Mouse (Mus musculus): Measurements from ENCODE around the gene Itga9. TPM values are rescaled to one million over a fixed set of nuclear protein-coding genes. Genes with fewer than 3 reads are reported as not detected.

Itga9 gene
- polyA plus RNA-seq, 1 experiment from 2014 or later, result 1.6 TPM

DNA sequence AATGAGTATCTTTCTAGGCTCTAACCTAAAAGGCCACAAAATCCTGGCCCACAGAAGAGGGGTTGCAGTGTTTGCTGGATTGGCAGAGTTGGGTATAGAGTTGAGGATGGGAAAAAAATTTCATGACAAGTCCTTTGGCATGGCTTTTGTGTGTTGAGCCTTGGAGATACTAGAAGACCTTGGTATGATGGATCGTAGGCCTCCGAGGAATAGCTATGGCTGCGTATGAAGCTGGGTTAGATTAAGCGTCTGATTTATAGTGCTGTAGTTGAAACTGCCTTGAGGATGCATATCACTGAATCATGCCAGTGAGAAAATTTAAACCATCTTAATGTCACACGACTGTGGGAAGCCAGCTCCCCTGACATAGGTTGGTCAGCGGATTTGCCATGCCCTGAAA lies 114.6 kb downstream of the Itga9 start:
- H3K4me2 ChIP-seq (replicated peaks), result no peak overlapping the region
- H3K36me3 ChIP-seq, result no peaks in the 10 kb centered on the region
- H3K27me3 ChIP-seq, result no peaks in the 10 kb centered on the region
- no peaks in the 10 kb centered on the region for H3K9me3 ChIP-seq
- no peak overlapping the region for H3K9ac ChIP-seq (replicated peaks)
- H3K27ac ChIP-seq (replicated peaks), result no peak overlapping the region
- 98% methylated on average over 6 of the region's 6 CpGs for WGBS
- no peak overlapping the region for H3K4me3 ChIP-seq
- no peaks in the 10 kb centered on the region for H3K4me1 ChIP-seq
- ATAC-seq (replicated peaks), result no peak

DNA sequence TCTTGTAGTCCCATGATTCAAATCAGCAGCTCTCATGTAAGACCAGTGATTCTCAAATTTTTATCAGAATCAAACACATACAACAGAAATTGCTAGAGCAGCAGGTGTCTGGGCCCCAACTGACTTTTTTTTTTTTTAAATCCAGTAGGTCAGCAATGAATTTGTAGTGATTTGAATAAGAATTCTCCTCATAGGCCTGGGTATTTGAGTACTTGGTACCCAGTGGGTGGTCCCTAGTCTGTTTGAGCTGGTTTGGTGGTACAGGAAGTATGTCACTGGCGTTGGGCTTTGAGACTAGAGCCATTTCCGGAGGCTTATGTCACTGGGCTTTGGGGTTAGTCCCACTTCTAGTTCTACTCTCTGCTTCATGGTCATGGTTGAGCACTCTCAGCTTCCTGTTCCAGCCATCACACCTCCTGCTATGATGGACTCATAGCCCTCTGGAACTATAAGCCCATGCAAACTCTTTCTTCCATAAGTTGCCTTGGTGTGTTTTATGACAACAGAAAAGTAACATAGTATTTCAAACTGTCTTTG lies 116.4 kb downstream of the Itga9 start:
- Histone ChIP-seq H3K9me3 (no peaks in the 10 kb centered on the region), H3K27ac (replicated peaks) (no peak overlapping the region), H3K27me3 (no peaks in the 10 kb centered on the region), H3K4me1 (no peaks in the 10 kb centered on the region), H3K4me2 (replicated peaks) (no peak overlapping the region), H3K36me3 (no peaks in the 10 kb centered on the region), H3K9ac (replicated peaks) (no peak overlapping the region), H3K4me3 (no peak overlapping the region)
- WGBS, result 88% methylated on average over 2 of the region's 2 CpGs
- ATAC-seq (replicated peaks), result no peak

GRCm38 (mm10) chr9:118725128-118725527 lies 118.6 kb downstream of the Itga9 start:
- H3K27me3 ChIP-seq, result no peaks in the 10 kb centered on the region
- WGBS, result 88% methylated on average over 9 of the region's 9 CpGs
- no peak overlapping the region for H3K9ac ChIP-seq (replicated peaks)
- no peak overlapping the region for H3K4me2 ChIP-seq (replicated peaks)
- H3K27ac ChIP-seq (replicated peaks), result no peak overlapping the region
- H3K36me3 ChIP-seq, result no peaks in the 10 kb centered on the region
- no peaks in the 10 kb centered on the region for H3K4me1 ChIP-seq
- H3K9me3 ChIP-seq, result no peaks in the 10 kb centered on the region
- no peak overlapping the region for H3K4me3 ChIP-seq
- ATAC-seq (replicated peaks), result no peak

DNA sequence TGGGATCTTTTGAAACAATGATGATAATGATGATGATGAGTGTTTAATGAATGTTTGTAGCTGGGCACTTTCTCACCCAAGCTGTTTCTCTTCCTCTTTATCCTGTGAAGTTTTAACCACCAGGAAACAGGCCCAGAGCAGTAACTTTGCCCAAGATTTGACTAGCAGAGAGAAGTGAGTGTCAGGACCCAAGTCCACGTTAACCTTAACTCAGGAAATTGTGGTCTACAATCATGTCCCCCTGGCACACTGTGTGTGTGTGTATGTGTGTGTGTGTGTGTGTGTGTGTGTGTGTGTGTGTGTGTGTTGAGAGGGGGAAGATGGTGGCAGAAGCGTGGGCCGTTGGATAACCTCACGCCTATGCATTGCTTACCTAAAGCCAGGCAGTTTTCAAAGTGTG lies 120.1 kb downstream of the Itga9 start:
- 91% methylated on average over 4 of the region's 4 CpGs for WGBS
- no peak overlapping the region for H3K4me3 ChIP-seq
- ATAC-seq (replicated peaks), result no peak

GRCm38 (mm10) chr9:118728296-118728695 lies 121.8 kb downstream of the Itga9 start:
- no peaks in the 10 kb centered on the region for H3K36me3 ChIP-seq
- H3K4me3 ChIP-seq, result no peak overlapping the region
- no peak overlapping the region for H3K27ac ChIP-seq (replicated peaks)
- H3K4me1 ChIP-seq, result no peaks in the 10 kb centered on the region
- no peak for ATAC-seq (replicated peaks)
- H3K9ac ChIP-seq (replicated peaks), result no peak overlapping the region
- H3K27me3 ChIP-seq, result no peaks in the 10 kb centered on the region
- WGBS, result 86% methylated on average over 6 of the region's 6 CpGs
- no peaks in the 10 kb centered on the region for H3K9me3 ChIP-seq
- H3K4me2 ChIP-seq (replicated peaks), result no peak overlapping the region

More for the DNA sequence above, 120.1 kb downstream of the Itga9 start:
- Histone ChIP-seq H3K4me1 (no peaks in the 10 kb centered on the region), H3K36me3 (no peaks in the 10 kb centered on the region), H3K9me3 (no peaks in the 10 kb centered on the region), H3K27ac (replicated peaks) (no peak overlapping the region), H3K27me3 (no peaks in the 10 kb centered on the region), H3K9ac (replicated peaks) (no peak overlapping the region), H3K4me2 (replicated peaks) (no peak overlapping the region)

DNA sequence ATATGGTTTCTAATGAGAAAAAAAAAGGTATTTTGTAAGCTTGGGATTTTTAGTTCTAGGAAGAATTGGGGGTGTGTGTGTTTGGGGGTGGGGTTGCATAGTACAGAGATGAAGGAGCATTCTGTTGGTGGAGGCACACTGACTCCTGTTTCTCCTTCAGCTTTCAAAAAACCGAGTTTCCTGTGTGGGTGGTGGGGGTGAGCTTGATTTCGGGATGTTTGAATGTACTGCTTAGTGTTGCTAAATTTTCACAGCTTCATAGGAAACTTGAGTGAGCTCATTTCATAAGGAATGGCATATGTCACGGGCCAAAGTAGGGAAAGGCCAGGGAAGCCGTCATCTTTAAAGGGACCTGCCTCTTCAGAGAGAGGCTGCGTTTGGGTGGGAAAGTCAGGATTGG lies 122.5 kb downstream of the Itga9 start:
- no peaks in the 10 kb centered on the region for H3K4me1 ChIP-seq
- H3K27me3 ChIP-seq, result no peaks in the 10 kb centered on the region
- H3K27ac ChIP-seq (replicated peaks), result no peak overlapping the region
- no peak overlapping the region for H3K4me3 ChIP-seq
- H3K36me3 ChIP-seq, result no peaks in the 10 kb centered on the region
- no peak overlapping the region for H3K9ac ChIP-seq (replicated peaks)
- WGBS, result 90% methylated on average over 5 of the region's 5 CpGs
- no peak overlapping the region for H3K4me2 ChIP-seq (replicated peaks)
- H3K9me3 ChIP-seq, result no peaks in the 10 kb centered on the region
- no peak for ATAC-seq (replicated peaks)

DNA sequence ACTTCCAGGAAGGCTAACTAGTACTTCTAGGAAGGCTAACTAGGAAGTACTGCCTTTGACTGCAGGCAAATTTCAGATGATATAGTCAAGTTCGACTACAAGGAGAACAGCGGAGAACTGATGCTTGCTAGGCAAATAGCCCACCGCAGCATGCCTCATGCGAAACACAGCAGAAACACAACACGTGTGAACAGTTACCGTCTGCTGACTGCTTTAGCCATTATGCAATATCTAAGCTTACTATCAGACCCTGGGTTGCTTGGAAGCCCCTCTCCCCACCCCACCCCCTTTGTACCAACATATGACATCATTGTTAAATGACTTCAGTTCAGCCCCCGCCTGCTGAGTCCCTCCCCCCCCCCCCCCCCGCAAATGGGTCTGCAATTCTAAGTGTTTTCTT lies 123.7 kb downstream of the Itga9 start:
- Histone ChIP-seq H3K27me3 (no peaks in the 10 kb centered on the region), H3K4me1 (no peaks in the 10 kb centered on the region), H3K27ac (replicated peaks) (no peak overlapping the region), H3K9me3 (no peaks in the 10 kb centered on the region), H3K9ac (replicated peaks) (no peak overlapping the region), H3K4me3 (no peak overlapping the region), H3K36me3 (no peaks in the 10 kb centered on the region), H3K4me2 (replicated peaks) (no peak overlapping the region)
- 64% methylated on average over 8 of the region's 8 CpGs for whole genome bisulfite sequencing
- ATAC-seq (replicated peaks), result no peak

DNA sequence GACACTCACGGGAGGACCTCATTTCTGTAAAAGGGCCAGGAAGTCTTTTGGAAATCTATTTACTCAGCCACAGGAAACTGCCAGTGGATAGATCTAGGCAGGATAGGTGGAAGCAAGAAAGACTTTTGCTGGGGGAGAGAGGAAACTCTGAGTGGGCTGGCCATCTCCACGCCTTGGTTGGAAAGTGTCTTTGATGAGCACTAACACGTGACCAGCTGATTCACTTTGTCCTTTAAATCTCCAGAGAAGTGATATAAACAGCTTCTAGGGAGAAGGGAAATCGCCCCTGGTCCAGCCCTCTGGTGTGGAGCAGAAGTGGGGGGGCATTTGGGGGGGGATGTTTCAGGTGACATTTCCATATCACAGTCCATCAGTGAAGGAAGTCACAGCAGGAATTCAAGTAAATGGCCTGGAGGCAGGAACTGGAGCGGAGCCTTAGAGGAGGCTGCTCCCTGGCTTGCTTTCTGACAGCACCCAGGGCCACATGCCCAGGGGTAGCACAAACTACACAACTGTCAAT lies 124.4 kb downstream of the Itga9 start:
- no peaks in the 10 kb centered on the region for H3K9me3 ChIP-seq
- no peak overlapping the region for H3K4me3 ChIP-seq
- no peaks in the 10 kb centered on the region for H3K4me1 ChIP-seq
- no peaks in the 10 kb centered on the region for H3K27me3 ChIP-seq
- H3K27ac ChIP-seq (replicated peaks), result no peak overlapping the region
- ATAC-seq (replicated peaks), result no peak
- WGBS, result 65% methylated on average over 5 of the region's 5 CpGs
- no peak overlapping the region for H3K4me2 ChIP-seq (replicated peaks)
- no peaks in the 10 kb centered on the region for H3K36me3 ChIP-seq
- no peak overlapping the region for H3K9ac ChIP-seq (replicated peaks)

DNA sequence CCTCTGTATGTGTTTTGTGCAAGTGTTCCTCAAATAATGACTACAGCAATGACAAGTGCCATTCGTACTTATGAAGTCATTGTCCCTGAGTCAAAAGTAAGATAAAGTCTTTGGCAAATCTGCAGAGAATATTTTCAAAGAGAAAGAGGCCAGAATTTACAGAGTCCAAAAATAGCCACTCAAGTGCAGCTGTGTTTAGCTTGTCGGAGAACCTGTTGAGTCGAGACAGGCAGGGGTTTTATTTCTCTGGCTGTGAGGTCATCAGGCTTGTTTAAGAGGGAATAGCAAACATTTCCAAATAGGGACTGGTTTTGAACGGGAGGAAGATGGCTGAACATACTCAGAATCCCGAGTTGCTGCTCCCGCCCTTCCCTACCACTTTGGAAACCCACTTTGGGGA lies 125.2 kb downstream of the Itga9 start:
- WGBS, result 75% methylated on average over 6 of the region's 6 CpGs
- no peak overlapping the region for H3K4me3 ChIP-seq
- H3K4me2 ChIP-seq (replicated peaks), result no peak overlapping the region
- H3K9me3 ChIP-seq, result no peaks in the 10 kb centered on the region
- no peaks in the 10 kb centered on the region for H3K27me3 ChIP-seq
- H3K9ac ChIP-seq (replicated peaks), result no peak overlapping the region
- no peaks in the 10 kb centered on the region for H3K36me3 ChIP-seq
- no peak for ATAC-seq (replicated peaks)
- no peak overlapping the region for H3K27ac ChIP-seq (replicated peaks)
- no peaks in the 10 kb centered on the region for H3K4me1 ChIP-seq

- no peaks in the 10 kb centered on the region for H3K9me3 ChIP-seq
- WGBS, result 87% methylated on average over 3 of the region's 3 CpGs
- H3K4me3 ChIP-seq, result no peak overlapping the region
- ATAC-seq (replicated peaks), result no peak
- no peak overlapping the region for H3K27ac ChIP-seq (replicated peaks)
- H3K4me1 ChIP-seq, result no peaks in the 10 kb centered on the region
- H3K27me3 ChIP-seq, result no peaks in the 10 kb centered on the region
- H3K9ac ChIP-seq (replicated peaks), result no peak overlapping the region
- H3K4me2 ChIP-seq (replicated peaks), result no peak overlapping the region
- H3K36me3 ChIP-seq, result no peaks in the 10 kb centered on the region
Observed at GRCm38 (mm10) chr9:118733601-118734000, 127.1 kb downstream of the Itga9 start.

GRCm38 (mm10) chr9:118737124-118737523 lies 130.6 kb downstream of the Itga9 start:
- no peak overlapping the region for H3K4me3 ChIP-seq
- 89% methylated on average over 2 of the region's 2 CpGs for WGBS
- H3K27ac ChIP-seq (replicated peaks), result no peak overlapping the region

DNA sequence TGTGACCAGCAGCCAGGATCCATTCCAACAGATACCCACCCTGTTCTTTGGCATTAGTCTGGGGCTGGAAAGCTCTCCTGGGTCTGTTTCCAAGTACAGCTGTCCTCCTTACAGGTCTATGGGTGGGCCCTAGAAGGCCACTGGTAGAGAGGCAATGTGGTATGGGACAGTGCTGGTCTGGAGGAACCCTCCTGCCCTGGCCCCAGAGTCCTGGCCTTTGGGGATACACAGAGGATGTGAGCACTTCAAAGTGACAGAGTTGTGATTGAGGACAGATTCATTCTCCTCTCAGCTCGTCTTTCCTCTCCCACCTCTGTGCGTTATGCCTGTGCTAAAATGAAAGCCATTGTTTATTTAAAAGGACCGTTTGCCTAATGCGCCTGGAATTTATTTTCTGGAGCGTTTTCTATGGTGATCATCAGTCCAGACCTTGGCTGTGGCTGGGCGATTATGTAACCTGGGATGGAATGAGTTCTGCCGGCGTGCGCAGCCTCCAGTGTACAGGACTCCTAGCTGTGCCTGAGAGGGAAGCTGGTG lies 131.2 kb downstream of the Itga9 start:
- 57% methylated on average over 9 of the region's 9 CpGs for WGBS
- Histone ChIP-seq H3K27me3 (no peaks in the 10 kb centered on the region), H3K36me3 (no peaks in the 10 kb centered on the region), H3K4me3 (no peak overlapping the region), H3K9ac (replicated peaks) (no peak overlapping the region), H3K27ac (replicated peaks) (no peak overlapping the region), H3K4me1 (no peaks in the 10 kb centered on the region), H3K9me3 (no peaks in the 10 kb centered on the region), H3K4me2 (replicated peaks) (no peak overlapping the region)
- ATAC-seq (replicated peaks), result no peak

More at GRCm38 (mm10) chr9:118737124-118737523, 130.6 kb downstream of the Itga9 start:
- Histone ChIP-seq H3K4me1 (no peaks in the 10 kb centered on the region), H3K27me3 (no peaks in the 10 kb centered on the region), H3K36me3 (no peaks in the 10 kb centered on the region), H3K9ac (replicated peaks) (no peak overlapping the region), H3K9me3 (no peaks in the 10 kb centered on the region), H3K4me2 (replicated peaks) (no peak overlapping the region)
- no peak for ATAC-seq (replicated peaks)

DNA sequence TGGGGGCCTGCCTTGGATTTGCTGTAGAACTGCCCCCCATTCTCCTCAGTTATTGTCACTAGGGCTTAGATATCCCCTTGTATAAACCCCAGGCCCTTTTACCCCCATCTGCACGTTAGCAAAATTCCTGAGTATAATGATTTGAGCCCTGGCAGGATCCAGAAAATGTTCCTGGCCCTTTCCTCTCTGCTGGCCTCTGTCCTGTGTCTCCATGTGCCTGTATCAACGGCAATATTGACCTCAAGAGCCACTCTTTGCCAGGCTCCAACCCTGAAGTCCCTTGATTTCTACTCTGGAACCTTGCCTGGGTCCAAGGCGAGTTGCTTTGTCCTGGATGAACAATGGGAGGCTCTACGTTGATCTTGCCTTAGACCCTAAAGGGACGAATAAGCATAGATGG lies 131.8 kb downstream of the Itga9 start:
- H3K4me2 ChIP-seq (replicated peaks), result no peak overlapping the region
- no peaks in the 10 kb centered on the region for H3K36me3 ChIP-seq
- H3K9ac ChIP-seq (replicated peaks), result no peak overlapping the region
- H3K9me3 ChIP-seq, result no peaks in the 10 kb centered on the region
- 72% methylated on average over 5 of the region's 5 CpGs for WGBS
- no peak for ATAC-seq (replicated peaks)
- no peaks in the 10 kb centered on the region for H3K27me3 ChIP-seq
- H3K4me1 ChIP-seq, result no peaks in the 10 kb centered on the region
- H3K27ac ChIP-seq (replicated peaks), result no peak overlapping the region
- H3K4me3 ChIP-seq, result no peak overlapping the region

All from forebrain, embryonic 15.5 days (tissue).